Mouse (Mus musculus): ENCODE results near the gene Tmem168. TPM values are rescaled to one million over a fixed set of nuclear protein-coding genes. Genes with fewer than 3 reads are reported as not detected.

Gene Tmem168
- polyA plus RNA-seq, 1 experiment, result not detected

DNA sequence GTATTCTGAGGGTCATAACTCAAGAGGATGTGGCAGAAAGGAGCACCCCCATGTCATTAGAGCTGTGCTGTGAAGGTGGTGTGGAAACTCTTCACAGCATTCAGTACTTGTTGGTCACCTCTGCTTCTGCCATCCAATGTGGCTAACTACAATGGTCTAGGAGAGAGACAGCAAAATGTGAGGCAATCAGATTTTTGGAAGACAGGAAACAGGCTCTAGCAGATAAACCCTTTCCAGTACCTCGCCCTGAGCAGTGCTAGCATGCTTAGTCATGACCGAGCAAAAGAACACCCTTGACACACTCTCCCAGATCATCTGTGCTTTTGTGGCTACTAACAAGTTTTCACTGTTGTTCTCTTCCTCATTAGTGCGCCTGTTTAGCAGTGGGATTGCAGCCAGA, 9.2 kb upstream of the Tmem168 start:
- no peaks in the 10 kb centered on the region for H3K9me3 ChIP-seq (ENCODE audit: control insufficient read depth, low read length)
- no peaks in the 10 kb centered on the region for H3K27me3 ChIP-seq (ENCODE audit: control insufficient read depth)
- no peak for TF ChIP-seq TAL1 (IDR thresholded peaks at IDR 0.05; ENCODE audit: low read length)
- no peak for TF ChIP-seq GATA1 (IDR thresholded peaks at IDR 0.05; ENCODE audit: low read length)
- H3K36me3 ChIP-seq (ENCODE audit: control insufficient read depth), result no peaks in the 10 kb centered on the region
- no peak overlapping the region for H3K4me3 ChIP-seq (replicated peaks)
- H3K4me1 ChIP-seq (ENCODE audit: control insufficient read depth), result no peaks in the 10 kb centered on the region; the same call in 1 of the 2 replicates

DNA sequence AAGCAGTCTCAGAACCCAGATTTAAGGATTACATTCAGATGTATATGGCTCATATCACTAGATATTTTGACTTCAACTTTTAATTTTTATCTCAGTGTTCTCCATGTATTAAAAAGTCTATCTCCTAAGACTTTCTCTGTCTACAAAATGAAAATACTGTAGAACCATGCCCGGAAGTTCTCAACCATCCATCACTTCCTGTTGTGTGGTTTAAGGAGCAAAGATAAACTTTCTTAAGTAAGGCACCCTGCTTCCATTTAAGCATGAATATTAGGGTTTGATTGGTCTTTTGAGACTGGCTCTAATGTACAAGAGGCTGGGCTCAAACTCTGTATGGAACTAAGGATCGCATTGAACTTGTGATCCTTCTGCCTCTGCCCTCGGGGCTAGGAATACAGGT, 6.7 kb upstream of the Tmem168 start:
- Histone ChIP-seq H3K36me3 (ENCODE audit: control insufficient read depth) (no peaks in the 10 kb centered on the region), H3K4me1 (ENCODE audit: control insufficient read depth) (no peaks in the 10 kb centered on the region; the same call in 1 of the 2 replicates), H3K9me3 (ENCODE audit: control insufficient read depth, low read length) (no peaks in the 10 kb centered on the region), H3K4me3 (replicated peaks) (no peak overlapping the region), H3K27me3 (ENCODE audit: control insufficient read depth) (no peaks in the 10 kb centered on the region)
- no peak for TF ChIP-seq GATA1 (IDR thresholded peaks at IDR 0.05; ENCODE audit: low read length)
- no peak for TF ChIP-seq TAL1 (IDR thresholded peaks at IDR 0.05; ENCODE audit: low read length)

DNA sequence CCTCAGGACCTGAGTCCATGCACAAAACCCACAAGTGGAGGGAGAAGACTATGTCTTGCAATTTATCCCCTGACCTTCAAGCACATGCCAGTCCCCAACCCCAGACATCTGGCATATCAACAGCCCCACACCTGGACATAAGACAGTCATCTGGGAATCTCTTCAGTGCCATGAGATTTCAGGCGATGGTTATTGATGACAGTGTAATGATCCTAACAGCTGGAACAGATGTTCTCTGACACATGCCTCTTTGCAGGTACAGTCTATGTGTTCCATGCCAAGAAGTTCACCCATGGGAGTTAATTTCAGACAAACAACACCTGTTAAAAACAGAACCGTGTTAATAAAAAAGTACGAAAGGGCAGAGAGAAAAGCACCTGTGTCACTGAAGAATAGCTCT, 5.8 kb upstream of the Tmem168 start:
- Histone ChIP-seq H3K27me3 (ENCODE audit: control insufficient read depth) (no peaks in the 10 kb centered on the region), H3K4me3 (replicated peaks) (no peak overlapping the region), H3K9me3 (ENCODE audit: control insufficient read depth, low read length) (no peaks in the 10 kb centered on the region), H3K4me1 (ENCODE audit: control insufficient read depth) (peaks cover 7% of the 10 kb centered on the region), H3K36me3 (ENCODE audit: control insufficient read depth) (no peaks in the 10 kb centered on the region)
- no peak for TF ChIP-seq TAL1 (IDR thresholded peaks at IDR 0.05; ENCODE audit: low read length)
- no peak for TF ChIP-seq GATA1 (IDR thresholded peaks at IDR 0.05; ENCODE audit: low read length)

DNA sequence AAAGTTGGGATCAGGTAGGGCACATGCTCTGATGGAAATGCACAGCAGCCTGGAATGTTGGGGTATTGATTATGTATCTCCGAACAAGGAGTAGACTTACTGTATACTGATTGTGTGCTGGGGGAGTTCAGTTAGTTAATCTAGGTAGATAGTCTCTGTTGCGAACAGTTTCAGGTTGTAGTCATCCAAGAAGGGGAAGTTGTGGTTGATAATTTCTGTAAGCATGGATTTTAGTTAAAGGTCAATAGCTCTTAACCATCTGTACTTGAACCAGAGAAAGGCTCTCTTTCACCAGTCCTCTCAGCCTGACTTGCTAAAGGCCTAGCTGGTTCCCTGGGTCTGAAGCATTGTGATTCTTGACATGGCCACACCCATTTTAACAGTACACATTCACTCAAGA, 3.0 kb upstream of the Tmem168 start:
- no peaks in the 10 kb centered on the region for H3K27me3 ChIP-seq (ENCODE audit: control insufficient read depth)
- H3K4me1 ChIP-seq (ENCODE audit: control insufficient read depth), result peaks cover 32% of the 10 kb centered on the region
- no peaks in the 10 kb centered on the region for H3K36me3 ChIP-seq (ENCODE audit: control insufficient read depth)
- no peak for TF ChIP-seq GATA1 (IDR thresholded peaks at IDR 0.05; ENCODE audit: low read length)
- no peak for TF ChIP-seq TAL1 (IDR thresholded peaks at IDR 0.05; ENCODE audit: low read length)
- no peak overlapping the region for H3K4me3 ChIP-seq (replicated peaks)
- H3K9me3 ChIP-seq (ENCODE audit: control insufficient read depth, low read length), result no peaks in the 10 kb centered on the region

DNA sequence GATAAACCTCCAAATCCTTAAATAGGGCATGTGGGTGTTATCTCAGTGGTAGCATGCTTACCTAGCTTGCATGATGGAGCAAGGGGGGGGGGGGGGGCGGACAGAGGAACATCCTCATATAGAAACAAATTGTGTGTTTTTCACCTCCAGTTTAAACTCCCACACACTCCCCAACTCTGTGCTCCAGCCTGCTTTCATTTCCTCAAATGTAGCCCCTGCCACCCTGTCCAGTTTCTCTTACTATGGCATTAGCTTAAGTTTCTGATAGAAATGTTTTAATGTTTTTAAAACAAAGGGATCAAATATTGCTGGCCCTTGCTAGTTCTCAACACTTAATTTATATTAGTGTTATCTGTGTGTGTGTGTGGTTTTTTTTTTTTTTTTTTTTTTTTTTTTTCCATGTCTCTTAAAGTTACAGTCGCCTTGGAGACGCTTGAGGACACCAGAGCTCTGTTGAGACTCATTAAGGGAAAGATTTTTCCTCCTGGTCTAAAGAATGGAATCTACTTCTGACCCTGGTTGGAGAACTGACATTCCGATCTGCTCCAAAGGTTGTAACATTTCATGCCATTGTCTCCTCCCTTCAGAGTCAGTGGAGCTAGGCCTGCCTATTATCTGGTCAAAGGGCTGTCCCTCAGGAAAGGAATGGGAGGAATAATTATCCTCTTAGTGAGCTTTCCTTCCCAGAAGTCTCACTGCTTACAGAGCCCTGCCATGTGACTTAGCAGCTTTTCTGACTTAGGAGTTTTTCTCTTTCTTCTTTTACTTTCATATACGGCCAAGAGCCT, 1.6 kb upstream of the Tmem168 start:
- Histone ChIP-seq H3K27me3 (ENCODE audit: control insufficient read depth) (no peaks in the 10 kb centered on the region), H3K4me1 (ENCODE audit: control insufficient read depth) (peaks cover 32% of the 10 kb centered on the region), H3K9me3 (ENCODE audit: control insufficient read depth, low read length) (no peaks in the 10 kb centered on the region), H3K4me3 (replicated peaks) (no peak overlapping the region), H3K36me3 (ENCODE audit: control insufficient read depth) (no peaks in the 10 kb centered on the region)
- no peak for TF ChIP-seq GATA1 (IDR thresholded peaks at IDR 0.05; ENCODE audit: low read length)
- no peak for TF ChIP-seq TAL1 (IDR thresholded peaks at IDR 0.05; ENCODE audit: low read length)

DNA sequence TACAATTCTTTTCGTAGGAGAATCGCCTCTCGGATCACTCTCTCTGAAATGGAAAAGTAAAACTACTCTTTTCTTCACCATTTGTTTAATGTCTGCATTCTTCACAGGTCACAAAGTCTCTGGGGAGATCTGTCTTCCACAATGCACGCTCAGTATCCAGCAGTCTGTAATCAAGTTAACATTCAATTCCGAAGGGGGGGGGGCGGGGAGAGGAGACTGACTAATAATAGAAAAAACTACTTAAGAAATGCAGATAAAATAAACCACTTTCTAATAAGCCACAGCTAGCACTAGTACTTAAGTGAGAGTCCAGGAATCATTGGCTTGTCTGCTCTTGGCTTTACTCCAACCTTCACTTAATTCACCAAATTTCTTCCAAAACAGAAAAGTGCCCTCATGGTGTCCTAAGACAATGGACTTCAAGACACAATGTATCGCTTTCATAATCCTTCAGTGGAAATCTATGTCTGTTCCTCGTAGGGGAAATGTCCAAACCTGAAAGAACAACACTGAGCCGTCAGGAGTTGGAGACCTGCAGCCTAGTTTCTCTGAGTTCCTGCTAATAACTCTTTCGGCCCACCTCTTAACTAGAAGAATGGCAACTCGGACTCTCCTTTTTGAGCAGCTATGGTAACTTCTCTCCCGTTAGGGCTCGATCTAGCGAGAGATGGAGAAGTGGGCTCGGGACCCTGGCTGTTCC, 829 bp downstream of the Tmem168 start:
- H3K36me3 ChIP-seq (ENCODE audit: control insufficient read depth), result peaks cover 11% of the 10 kb centered on the region
- TF ChIP-seq TAL1 (IDR thresholded peaks at IDR 0.05; ENCODE audit: low read length) (no peak), GATA1 (IDR thresholded peaks at IDR 0.05; ENCODE audit: low read length) (no peak)
- no peaks in the 10 kb centered on the region for H3K27me3 ChIP-seq (ENCODE audit: control insufficient read depth)
- H3K9me3 ChIP-seq (ENCODE audit: control insufficient read depth, low read length), result no peaks in the 10 kb centered on the region
- H3K4me1 ChIP-seq (ENCODE audit: control insufficient read depth), result peaks cover 32% of the 10 kb centered on the region
- peak overlapping the region; percentile 86 for H3K4me3 ChIP-seq (replicated peaks)

DNA sequence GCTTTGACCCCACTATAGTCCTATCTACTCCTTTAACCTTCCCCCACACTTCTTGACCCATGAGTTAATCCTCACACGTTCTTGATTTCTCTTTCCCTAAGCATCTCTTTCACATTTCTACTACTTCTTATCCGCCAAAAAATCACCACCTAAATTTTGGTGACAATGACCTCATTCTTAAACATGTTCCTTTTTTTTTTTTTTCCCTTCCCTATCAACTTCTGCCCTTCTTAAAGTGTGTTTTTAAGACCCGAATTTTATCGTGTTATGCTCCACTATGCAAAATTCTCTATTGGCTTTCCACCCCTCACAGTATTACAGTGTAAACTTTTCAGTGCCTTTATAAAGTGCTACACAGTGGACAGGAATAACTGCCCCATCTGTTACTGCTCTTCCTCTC, 1.5 kb downstream of the Tmem168 start:
- Histone ChIP-seq H3K4me3 (replicated peaks) (peak overlapping the region; percentile 86), H3K27me3 (ENCODE audit: control insufficient read depth) (no peaks in the 10 kb centered on the region), H3K36me3 (ENCODE audit: control insufficient read depth) (peaks cover 18% of the 10 kb centered on the region), H3K4me1 (ENCODE audit: control insufficient read depth) (peaks cover 32% of the 10 kb centered on the region), H3K9me3 (ENCODE audit: control insufficient read depth, low read length) (no peaks in the 10 kb centered on the region)
- TF ChIP-seq GATA1 (IDR thresholded peaks at IDR 0.05; ENCODE audit: low read length), result no peak
- TF ChIP-seq TAL1 (IDR thresholded peaks at IDR 0.05; ENCODE audit: low read length), result no peak

DNA sequence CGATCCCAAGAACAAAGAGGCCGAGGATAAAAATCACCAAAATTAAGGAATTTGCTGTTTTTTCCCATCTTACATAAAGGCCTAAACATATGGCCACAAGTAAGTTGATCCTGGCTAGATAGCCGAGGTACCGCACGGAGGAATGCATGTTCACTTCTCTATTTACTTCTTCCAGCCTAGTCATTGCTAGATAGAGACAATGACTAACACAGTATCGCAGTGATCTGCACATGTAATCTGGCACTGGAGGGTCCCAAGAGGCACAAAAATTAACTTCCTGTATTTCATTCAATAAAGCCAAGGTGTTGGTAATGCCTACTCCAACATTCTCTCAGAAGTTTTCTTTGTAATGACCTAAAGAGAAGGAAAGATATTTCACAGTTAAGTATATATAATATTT, 4.8 kb downstream of the Tmem168 start:
- no peak for TF ChIP-seq GATA1 (IDR thresholded peaks at IDR 0.05; ENCODE audit: low read length)
- TF ChIP-seq TAL1 (IDR thresholded peaks at IDR 0.05; ENCODE audit: low read length), result no peak
- Histone ChIP-seq H3K27me3 (ENCODE audit: control insufficient read depth) (no peaks in the 10 kb centered on the region), H3K36me3 (ENCODE audit: control insufficient read depth) (peaks cover 20% of the 10 kb centered on the region), H3K4me3 (replicated peaks) (no peak overlapping the region), H3K9me3 (ENCODE audit: control insufficient read depth, low read length) (no peaks in the 10 kb centered on the region), H3K4me1 (ENCODE audit: control insufficient read depth) (peaks cover 21% of the 10 kb centered on the region)

DNA sequence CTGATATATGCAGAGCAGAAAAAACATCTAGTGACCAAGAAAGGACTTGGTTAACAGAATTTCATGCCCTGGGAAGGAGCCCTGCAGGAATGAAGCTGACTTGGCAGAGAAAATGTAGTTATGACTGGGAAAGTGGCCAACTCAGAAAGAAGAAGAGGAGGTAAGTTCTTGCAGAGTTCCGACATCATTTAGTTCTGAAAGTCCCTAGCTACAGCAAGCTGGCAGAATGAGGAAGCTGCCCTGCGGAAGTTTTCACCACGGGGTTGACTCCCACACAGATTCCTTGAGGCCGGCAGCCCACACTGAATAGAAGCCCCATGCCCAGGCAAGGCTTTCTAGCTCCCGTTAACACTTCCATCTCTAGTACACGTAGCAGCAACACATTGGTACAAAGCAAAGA, 6.3 kb downstream of the Tmem168 start:
- TF ChIP-seq GATA1 (IDR thresholded peaks at IDR 0.05; ENCODE audit: low read length), result no peak
- no peak for TF ChIP-seq TAL1 (IDR thresholded peaks at IDR 0.05; ENCODE audit: low read length)

More for the DNA sequence above, 6.3 kb downstream of the Tmem168 start:
- H3K4me3 ChIP-seq (replicated peaks), result no peak overlapping the region
- H3K9me3 ChIP-seq (ENCODE audit: control insufficient read depth, low read length), result no peaks in the 10 kb centered on the region
- peaks cover 8% of the 10 kb centered on the region for H3K4me1 ChIP-seq (ENCODE audit: control insufficient read depth)
- no peaks in the 10 kb centered on the region for H3K27me3 ChIP-seq (ENCODE audit: control insufficient read depth)
- peaks cover 27% of the 10 kb centered on the region for H3K36me3 ChIP-seq (ENCODE audit: control insufficient read depth)

All from erythroblast, embryonic 14.5 days (primary cell).